Mouse (Mus musculus) retina, postnatal 1 day (tissue): ENCODE measurements around the gene Fxr1.
"Not testable (repeated sequence)": the region's sequence is repeated elsewhere in the genome, so short reads cannot be mapped to it uniquely, and the experiment has no call there.

Experiments
- DNase-seq: peaks from one replicate; pipeline ENCODE4 v3.0.0-alpha.2; 2012

The Fxr1 gene

DNA sequence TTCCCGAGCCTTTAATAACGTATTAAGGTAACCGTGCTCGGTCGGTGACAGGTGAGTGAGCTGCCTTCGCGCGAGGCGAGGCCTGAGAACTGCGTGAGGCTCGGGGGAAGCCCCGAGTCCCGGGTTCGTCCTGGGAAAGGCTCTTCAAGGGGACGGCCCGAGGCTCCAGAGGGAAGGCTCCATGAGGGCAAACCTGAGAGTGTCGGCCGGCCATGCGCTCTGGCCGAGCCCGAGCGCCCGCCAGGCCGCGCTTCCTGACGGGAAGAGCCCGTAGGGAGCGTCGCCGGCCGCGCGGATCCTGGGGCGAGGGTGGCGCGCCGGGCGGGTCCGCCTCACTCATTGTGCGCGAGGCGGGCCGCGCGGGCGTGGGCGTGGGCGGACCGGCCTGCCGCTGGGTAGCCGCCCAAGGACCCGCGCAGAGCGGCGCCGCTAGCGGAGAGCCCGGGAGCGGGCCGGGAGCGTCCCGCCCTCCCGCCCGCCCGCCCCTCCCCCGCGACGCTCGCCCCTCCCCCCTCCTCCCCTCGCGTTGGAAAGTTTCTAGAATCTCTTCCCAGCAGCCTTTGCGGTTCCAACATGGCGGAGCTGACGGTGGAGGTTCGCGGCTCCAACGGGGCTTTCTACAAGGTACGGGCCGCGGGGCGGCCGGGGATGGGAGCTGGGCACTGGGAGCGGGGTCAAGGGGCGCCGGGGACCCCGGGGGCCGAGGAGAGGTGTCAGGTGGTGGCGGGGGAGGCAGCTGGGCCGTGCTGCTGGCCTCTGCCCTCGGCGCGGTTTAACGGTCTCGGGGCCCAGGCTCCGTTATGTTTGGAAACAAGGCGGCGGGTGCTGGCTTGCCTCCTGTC, at the start of gene Fxr1:
Gene Fxr1 (plus strand): TSS at position 404 of the 842 bp plus-strand sequence.
- peak; percentile 94 for DNase-seq

DNA sequence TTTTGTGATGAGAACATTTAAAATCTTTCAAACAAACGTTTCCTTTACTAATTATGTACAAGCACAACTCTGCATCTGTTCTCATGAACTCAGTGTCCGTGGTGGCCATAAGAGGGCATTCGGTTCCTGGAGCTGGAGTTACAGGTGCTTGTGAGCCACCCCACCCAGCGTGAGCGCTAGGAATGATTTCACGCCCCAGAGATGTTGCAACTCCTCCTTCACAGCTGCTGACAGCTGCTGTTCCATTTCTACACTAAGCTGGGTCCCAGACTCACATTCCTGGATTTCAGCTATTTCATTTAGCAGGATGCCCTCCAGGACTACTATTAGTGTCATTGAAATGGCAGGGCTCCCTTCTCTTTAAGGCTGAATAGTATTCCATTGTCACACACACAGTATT, 40.3 kb upstream of the Fxr1 start:
- no peak for DNase-seq

DNA sequence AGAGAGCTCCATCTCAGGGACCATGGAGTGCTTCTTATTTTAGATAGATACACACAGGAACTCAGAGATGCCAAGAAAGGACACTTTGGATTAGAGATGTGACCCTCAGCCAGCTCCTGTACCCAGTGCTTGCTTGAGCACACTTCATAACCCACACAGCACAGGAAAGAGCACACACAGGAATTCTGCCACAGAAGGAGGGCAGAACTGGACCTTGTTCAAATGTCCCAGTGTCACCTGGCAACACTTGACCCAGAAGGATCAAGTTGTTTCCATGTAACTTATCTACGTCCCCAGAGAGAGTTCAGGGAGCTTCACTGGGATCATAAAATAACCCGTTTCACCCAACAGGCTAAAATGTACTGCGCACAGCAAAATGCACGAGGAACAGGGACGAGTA, 37.0 kb upstream of the Fxr1 start:
- DNase-seq = no peak

DNA sequence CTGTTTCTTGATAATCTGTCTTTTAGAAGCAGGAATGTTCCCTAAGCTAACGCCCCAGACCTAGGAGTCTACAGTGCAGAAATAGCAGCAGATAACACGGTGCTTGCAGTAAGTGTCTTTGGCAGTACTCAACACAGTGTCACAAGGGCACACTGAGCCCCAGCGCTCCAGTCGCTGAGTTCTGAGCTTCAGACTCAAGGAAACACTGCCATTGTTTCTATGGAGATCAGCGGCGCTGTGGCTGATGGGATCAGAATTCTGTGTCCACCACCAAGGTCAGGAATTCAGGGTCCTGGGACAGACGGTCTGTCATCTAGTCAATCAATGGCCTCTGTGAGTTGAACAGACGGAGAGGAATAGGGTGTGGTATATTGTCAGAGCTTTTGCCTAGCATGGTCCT, 30.4 kb upstream of the Fxr1 start:
- no peak for DNase-seq

DNA sequence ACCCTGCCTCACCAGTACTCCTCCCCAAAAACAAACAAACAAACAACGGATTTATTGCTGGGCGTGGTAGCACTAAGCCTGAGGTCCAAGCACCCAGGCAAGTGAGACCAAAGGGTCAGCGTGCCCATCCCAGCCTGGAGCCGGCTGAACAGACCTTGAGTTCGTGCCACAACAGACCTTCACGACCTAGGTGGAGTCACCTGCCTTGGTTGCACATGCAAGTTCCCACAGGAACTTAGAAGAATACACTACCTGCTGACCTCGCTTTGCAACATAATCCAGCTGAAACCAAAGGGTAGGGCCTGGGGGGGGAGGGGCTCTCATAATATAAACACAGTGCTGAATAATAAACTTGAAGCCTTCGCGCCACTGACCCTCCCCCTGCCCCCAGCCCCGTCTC, 29.3 kb upstream of the Fxr1 start:
- no peak for DNase-seq

DNA sequence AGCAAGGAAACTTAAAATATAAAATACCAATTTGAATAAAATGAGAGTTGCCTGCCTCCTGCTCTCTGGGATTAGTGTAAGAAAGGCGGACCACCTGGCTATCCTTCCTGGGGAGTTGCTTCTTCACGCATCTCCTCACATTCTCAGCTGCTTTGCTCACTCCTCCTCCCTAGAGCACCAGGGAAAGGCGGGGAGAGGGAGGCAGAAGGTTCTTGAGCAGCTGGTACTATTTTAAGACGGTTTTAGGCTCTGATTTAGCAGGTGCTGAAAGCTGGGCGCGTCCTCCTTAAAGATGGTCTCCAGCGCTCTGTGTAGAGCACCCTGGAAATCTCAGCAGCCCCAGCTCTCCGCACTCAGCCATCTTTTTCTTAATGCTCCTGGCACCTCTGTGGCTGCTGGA, 28.8 kb upstream of the Fxr1 start:
- DNase-seq = no peak

DNA sequence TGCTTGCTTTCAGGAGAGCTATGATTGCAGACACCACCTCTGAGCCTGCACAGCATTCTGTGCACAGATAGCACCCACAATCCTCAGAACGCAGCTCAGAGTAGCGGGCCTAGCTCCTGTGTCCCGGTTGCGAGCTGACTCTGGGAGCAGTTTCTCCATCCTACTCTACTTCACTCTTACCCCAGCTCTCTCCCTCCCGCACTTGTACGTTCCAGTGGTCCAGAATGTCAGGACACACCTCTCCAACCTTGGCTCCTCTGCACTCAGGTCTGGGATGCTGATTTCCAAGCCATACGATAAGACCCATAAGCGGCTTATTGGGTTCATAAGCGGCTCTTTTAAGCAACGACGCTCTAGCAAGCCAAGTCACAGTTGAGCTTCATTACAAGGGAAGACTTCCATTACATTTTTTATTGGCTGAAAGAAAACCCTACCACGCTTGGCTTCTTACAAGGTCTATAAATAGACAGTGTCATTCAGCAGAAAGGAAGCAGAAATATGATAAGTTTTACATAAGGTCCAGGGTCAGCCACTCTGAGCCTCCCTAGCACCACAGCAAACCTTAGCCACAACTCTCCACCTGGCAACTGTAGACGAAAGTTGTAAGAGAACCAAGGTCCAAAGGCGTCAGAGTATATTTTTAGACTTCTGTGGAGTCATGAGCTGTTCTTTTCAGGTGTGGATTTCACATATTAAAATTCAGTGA, 26.2 kb upstream of the Fxr1 start:
- DNase-seq = no peak

DNA sequence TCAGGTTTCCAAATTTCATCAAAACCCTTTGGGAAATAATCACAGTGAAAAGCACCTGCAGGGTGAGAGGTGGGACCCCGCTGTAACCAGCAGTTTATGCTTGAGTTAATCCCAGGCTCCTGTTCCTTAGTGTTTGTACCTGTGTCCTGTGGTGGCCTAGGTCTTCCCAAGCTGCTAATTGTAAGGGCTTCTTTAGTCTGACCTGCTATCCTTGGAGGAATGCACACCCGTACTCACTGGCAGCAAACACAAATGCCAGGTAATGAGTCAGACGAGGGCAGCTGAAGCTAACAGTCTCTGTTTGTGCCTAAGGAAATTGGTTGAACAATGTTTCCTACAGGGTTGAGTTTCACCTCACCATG, 25.6 kb upstream of the Fxr1 start:
- no peak for DNase-seq

DNA sequence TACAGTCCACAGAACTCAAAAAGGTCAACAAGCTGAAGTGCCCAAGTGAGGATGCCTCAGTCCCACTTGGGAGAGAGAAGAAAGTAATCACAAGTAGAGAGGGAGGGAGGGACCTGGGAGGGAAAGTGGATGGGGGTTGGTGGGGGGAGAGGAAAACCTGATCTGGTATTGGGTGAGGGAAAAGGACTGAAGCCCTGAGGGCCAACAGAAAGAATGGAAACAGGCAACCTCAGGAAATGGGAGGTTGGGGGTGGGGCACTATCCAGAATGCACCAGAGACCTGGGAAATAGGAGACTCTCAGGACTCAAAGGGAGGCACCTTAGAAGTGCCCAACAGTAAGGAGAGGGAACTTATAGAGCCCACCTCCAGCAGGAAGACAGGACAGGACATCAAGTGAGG, 18.1 kb upstream of the Fxr1 start:
- not testable (repeated sequence) for DNase-seq

DNA sequence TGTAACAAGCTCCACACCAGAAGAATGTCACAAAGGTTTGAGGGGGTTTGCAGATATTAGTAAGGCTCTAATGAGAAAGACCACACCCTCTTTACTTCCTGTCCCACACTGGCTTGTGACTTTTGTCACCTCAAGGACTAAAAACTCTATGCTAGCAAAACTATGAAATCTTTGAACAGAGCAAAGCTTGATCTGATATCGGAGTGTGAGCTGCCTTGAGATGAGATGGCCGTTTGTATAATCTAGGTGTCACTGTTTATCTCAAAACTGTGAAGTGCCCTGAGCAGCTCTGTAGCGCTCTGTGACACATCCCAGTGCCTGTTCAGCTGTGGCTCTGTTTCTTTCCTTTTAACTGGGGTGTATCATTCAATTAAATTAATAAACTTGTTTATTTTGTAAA, 15.9 kb upstream of the Fxr1 start:
- DNase-seq = no peak

DNA sequence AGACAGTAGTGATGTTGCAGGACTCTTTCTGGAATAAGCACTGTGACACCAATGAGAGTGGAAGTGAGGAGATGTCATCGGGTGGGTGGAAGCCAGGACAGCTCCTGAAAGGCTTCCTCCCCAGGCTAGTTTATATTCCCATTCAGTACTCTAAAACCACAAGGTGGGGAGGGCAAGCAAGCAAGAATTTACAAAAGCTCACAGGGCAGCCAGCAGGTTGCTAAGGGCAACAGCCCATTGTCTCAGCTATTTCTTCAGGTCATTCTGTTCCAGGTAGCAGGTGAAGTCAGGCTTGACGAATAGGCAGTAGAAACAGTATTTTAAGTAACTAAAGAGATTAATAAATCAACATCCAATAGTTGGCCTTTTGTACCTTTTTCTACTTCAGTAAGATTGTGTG, 13.4 kb upstream of the Fxr1 start:
- DNase-seq = no peak

DNA sequence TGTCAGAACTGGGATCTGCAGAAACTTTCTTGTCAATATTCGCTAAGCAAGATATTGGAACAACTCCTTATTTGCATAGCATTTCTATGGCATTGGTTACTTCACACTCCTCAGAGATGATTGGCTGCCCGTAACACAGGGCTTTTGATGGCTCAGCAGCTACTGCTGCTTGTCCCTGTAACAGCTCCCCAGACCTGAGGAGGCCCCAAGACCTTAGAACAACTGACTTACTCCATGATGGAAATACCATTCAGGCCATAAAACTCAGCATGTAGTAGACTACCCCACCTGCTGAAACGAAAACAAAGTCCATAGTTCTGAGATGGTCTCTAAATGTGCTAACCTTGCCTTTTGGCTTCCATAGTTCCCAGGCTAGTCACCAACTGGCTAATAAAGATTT, 12.9 kb upstream of the Fxr1 start:
- DNase-seq = no peak

DNA sequence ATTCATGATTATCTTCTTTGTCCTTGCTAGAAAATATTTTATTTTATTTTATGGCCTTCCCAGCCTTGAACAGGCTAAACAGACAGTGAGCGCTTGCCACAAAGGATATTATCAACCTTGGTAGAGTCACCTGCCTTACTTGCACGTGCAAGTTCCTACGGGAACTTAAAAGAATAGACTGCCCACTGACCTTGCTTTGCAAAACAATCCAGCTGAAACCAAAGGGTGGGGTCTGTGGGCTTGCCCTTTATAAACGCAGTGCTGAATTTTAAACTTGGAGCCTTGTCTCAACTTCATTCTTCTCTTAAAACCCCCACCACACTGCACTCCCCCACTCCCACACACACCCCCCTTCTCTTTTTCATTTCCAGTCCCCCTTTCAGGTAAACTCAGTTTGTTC, 12.1 kb upstream of the Fxr1 start:
- no peak for DNase-seq

DNA sequence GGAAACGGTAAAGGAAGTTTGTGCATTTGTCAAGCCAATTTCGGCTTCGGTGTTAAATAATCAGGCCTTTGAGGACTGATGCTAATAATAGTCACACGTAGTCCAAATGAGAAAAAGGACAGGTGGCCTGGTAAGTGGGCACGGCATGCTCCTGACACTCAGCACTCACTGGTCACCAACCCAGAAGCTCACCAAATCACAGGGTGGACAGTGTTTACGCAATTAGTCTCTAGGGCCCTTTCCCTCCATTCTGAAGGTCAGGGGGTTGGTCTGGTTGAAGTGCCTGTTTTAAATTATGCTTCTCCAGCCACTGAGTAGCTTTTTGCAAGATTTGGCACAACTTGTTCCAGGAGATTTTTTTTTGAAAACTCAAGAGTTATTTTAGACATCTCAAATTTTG, 11.6 kb upstream of the Fxr1 start:
- no peak for DNase-seq

DNA sequence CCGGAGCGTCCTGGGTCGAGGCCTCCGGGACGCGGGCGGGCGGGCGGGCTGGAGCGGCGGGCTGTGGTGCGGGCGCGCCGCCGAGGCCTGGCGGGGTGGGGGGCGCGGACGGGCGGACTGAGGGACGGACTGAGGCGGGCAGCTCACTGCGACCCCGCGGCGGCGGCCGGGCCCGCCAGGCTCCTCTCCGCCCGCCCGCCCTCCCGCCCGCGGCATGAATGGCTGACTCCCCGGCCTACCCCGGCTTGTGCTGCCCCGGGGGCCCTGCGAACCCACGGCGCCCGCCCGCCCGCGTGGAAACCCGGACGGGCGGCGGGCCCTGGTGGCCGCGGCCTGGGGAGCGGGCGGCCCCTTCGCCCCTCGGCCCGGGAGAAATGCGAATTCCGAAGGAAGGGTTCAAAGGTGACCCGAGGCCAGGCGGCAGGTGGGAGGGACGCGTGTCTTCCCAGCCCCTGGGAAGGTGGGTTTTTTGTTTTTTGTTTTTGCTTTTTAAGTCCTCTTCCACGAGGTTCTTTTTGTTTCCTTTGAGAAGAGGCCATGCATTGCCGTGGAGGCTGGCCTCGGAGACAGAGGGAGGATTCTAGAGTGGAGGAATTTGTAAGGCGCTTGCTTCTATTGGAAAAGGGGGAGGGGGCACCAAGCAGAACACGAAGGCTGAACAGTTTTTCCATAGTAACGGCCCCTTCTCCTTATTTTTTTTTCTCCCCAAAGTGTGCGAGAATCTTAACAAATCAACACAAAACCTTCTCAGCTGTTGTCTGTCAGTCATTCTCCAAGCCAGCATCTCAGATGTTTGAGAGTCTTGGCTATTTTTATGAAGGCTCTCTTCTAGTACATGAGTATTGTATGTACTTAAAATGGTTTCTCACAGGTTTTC, 877 bp downstream of the Fxr1 start:
- peak; percentile 37 for DNase-seq

DNA sequence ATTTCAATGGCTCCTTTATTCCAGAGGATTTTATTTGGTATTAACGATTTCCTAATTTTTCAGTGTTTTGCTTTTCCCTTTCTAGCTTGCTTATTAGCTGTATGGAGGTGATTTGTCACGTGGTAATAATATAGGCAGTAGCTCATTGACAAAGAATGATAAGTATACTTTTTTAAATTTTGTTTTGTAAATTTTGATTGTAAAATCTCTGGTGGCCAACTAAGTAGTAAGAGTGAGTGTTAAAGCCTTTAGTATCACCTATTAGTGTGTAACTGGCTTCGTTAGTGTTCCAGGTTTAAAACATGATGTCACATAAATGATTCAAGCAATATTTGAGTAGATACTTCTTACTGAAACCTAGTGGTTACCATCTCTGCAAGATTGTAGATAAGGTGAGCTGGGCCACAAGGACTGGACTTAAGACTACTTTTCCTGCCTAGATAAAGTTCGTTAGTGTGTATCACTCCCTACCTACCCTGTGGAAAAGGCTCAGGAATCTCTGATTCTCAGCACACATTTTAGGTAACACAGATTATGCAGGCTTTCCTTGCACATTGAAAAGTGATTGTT, 1.6 kb downstream of the Fxr1 start:
- no peak for DNase-seq

DNA sequence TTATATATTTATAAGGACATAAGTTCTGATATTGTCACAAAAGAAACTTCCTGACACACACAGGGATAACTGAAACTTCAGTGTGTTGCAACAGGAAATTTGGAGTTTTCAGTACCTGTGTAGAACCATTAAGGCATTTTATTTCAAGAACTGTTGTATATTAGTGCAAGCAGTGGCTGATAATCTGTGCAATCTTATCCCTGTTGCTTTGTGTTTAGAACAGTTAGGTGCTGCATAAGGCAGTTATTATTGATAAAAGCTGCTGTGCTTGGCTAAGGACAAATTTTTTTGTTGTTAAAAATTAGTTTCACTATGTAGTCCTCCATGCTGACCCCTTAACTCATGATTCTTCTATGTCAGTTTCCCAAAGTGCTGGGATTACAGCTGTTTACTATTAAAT, 9.2 kb downstream of the Fxr1 start:
- DNase-seq = no peak

DNA sequence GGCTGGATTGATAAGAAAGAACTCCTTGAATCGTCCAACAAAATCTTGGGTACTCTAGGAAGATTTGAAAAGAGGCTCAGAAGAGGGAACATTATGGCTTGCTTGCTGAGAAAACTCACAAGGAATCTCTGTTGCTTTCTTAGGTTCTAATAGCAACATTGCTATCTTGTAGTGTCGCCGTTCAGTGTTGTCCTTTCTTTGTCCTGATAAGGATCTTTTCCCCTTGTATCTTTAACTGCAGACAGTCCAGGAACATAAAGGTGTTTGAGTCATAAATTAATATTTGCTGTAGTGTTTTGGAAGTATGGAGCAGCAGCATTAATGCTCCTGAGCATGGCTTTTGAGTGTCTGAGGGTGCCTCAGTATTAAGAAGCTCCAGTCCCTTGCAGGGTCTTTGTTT, 10.9 kb downstream of the Fxr1 start:
- no peak for DNase-seq

DNA sequence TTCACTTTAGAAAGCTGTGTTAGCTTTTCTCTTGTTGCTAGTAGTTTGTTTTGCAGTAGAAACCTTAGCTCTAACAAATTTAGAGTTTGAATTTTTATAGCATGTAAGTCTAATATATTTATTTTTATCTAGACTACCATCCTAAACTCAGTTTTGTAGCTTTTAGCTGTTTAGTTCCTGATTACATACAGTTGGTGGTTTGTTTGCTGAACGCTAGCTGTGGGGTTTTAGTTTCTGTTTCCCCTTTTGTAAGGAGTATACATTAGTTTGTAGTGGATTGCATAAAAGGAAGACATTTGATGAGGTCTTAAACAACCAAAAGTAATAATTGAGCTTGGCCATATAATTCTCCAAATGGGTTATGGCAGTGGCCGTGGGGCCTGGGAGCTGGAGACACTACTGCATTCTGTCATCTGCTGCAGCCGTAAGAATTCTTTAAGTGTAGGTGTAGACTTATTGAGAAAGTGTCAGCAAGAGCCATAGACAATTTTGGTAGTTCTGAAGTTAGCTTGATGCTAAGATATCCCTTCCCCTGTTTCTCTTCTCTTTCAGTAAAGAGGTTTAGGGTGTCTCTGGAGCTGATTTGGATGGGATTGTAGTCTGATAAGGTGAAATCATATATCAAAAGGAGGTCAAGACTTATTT, 14.1 kb downstream of the Fxr1 start:
- DNase-seq = no peak

DNA sequence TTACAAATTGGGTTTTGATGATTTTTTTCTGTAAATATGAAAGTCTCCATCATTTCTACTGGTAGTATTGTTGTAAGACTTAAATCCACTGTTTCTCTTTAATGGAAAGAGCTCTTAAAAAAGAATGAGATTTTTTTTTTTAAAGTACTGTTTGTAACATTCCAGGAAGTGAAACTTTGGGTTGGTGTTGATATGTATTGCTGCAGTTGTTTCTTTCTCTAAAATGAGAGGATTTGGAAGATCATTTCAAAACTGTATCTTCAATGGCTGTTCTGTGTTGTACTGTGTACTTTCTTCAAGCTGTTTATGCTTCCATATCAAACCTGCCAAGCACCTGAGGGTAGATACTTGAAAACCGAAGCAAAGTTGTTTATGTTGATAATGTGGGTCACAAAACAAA, 15.1 kb downstream of the Fxr1 start:
- DNase-seq = no peak

DNA sequence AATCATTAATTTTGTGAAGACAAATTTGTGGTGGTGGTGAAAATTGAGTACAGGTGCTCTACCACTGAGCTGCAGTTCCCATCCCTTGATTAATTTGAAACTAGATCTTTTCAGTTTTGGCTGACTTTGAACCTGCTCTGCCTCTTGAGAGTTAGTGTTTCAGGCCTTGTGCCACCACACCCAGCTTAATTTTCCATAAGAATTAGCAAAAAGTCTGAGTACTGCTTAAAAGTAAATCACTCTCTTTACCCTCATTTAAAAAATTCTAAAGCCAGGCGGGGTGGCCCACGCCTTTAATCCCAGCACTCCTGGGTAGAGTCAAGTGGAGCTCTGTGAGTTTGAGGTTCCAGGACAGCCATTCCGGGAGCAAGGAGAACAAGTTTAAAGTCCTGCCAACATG, 16.0 kb downstream of the Fxr1 start:
- no peak for DNase-seq

DNA sequence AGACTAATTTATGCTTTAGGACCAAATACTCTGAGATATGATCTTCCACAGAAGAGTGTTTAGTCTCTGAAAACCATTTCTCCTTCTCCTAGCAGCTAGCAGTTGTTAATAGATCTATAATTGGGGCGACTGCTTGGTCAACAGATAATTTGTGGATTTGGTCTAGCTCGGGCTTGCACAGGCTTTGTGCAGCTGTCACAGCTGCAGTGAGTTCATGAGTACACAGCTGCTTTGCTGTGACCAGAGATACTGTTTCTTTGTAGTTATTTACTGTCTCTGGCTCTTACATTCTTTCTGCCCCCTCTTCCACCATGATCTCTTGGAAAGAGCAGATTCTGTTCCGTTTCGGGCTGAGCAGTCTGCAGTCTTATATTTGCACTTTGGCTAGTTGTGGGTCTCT, 22.2 kb downstream of the Fxr1 start:
- DNase-seq = no peak

DNA sequence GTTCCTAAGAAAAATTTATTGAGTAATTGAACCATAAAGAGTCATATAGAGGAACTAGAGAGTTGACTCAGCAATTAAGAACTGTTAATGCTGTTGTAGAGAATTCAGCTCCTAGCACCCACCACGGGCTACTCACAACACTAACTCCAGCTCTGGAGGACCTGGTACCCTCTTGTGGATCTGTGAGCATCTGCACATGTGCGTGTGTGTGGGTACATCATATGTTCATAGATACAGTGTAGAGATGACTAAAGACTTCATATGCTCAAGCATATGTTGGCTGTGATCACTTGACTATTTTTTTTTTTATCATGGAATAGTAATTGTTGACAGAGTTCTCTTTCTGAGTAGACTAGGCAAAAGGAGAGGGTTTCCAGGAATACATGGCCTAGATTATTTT, 42.6 kb downstream of the Fxr1 start:
- no peak for DNase-seq
